Mouse (Mus musculus) embryonic facial prominence, embryonic 14.5 days (tissue): ENCODE results near the gene Tax1bp3. TPM values are rescaled to one million over a fixed set of nuclear protein-coding genes. Genes with fewer than 3 reads are reported as not detected.

Experiments
- ATAC-seq: fragments of 200-750 bp; cut with Nextera tagmentation; 2 replicates; pipeline ENCODE4 v1.8.0; 2017; ENCODE audit warnings: low read depth, moderate number of reproducible peaks, moderate TSS enrichment
- DNase-seq: peaks from one replicate; pipeline ENCODE4 v3.0.0-alpha.2; 2015; ENCODE audit warnings: low spot score
- H3K27ac ChIP-seq: fragments of 300-500 bp; sonication (generic); replicated peaks from 2 replicates; pipeline ENCODE4 v1.5.1; 2014; ENCODE audit warnings: low read depth, mild to moderate bottlenecking, low read length, moderate library complexity
- H3K27me3 ChIP-seq: fragments of 300-500 bp; sonication (generic); replicated peaks from 2 replicates; pipeline ENCODE4 v1.6.1; 2014; ENCODE audit warnings: low read length; ENCODE audit not compliant: control insufficient read depth, insufficient read depth
- H3K36me3 ChIP-seq: fragments of 300-500 bp; sonication (generic); 2 replicates; pipeline ENCODE4 v1.6.1; 2014; ENCODE audit warnings: low read length, mixed read lengths; ENCODE audit not compliant: control insufficient read depth, insufficient read depth
- H3K4me1 ChIP-seq: fragments of 300-500 bp; sonication (generic); 2 replicates; pipeline ENCODE4 v1.6.1; 2014; ENCODE audit warnings: antibody characterized with exemption, low read length; ENCODE audit not compliant: control insufficient read depth, insufficient read depth
- H3K4me2 ChIP-seq: fragments of 300-500 bp; sonication (generic); 2 replicates; pipeline ENCODE4 v1.6.1; 2014; ENCODE audit warnings: low read depth, mild to moderate bottlenecking, low read length, moderate library complexity, mixed read lengths
- H3K4me3 ChIP-seq: fragments of 300-500 bp; sonication (generic); 2 replicates; pipeline ENCODE4 v1.5.1; 2014; ENCODE audit warnings: low read depth, mild to moderate bottlenecking, low read length
- H3K9ac ChIP-seq: fragments of 300-500 bp; sonication (generic); 2 replicates; pipeline ENCODE4 v1.6.1; 2014; ENCODE audit warnings: low read depth, mild to moderate bottlenecking, low read length, moderate library complexity, mixed read lengths
- H3K9me3 ChIP-seq: fragments of 300-500 bp; sonication (generic); 2 replicates; pipeline ENCODE4 v1.6.1; 2016; ENCODE audit warnings: low read length; ENCODE audit not compliant: control insufficient read depth
- WGBS: fragments of 180-500 bp; shearing (Covaris S2); extraction: QIAGEN DNeasy Blood & Tissue Kit; methylation state at CpG from one replicate; pipeline ENCODE4 v1.1.7; 2014; 5-methylcytosine and 5-hydroxymethylcytosine counted together
- polyA plus RNA-seq: library from polyadenylated mRNA; unstranded; fragments of >200 nt; fragmentation: Nextera tagmentation; extraction: Ambion mirVana; gene quantifications from 2 replicates; pipeline ENCODE4 v1.2.1, GENCODE M21; 2014

The Tax1bp3 gene
- 188 and 213 TPM in 2 replicates for polyA plus RNA-seq

DNA sequence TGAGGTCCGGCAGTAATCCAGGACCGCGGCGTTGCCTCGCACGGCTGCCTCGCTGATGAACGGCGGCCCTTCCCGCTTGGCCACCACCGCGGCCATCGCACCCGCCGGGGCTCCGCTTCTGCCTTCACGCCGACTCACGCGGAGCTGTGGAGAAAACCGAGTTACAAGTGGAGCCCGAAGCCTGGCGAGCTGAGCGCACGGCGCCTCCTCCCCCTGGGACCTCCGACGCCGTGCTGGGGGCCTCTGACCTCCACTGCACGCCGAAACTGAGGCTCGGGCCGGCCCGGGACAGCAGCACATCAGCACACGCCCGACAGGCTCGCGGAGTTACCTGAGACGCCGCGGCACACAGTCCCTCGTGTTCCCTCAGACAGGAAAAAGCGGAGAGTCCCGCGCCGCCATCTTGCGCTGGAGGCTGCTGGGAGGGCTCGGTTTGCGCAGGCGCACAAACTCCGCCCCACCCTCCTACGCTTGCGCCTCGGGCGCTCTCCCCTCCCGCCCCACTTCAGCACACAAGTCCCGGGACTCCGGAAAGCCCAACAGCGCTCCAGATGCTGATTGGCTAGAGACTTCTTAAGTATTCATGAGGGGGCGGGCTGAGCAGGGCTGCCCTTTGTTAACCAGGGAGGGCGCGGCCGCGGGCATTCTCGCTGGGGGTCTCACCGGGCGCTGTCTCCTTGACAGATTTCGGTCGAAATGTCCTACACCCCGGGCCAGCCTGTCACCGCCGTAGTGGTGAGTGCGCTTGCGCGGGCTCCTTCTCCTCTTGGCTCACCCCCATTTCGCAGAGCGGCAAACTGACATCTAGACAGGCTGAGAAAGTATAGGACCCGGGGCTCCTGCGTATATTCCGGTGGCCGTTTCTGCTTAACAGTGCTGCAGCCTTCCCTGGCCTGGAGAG lies at the start of gene Tax1bp3, which contains the start of gene Emc6:
Gene Tax1bp3 (plus strand): TSS at position 476 of the 901 bp plus-strand sequence.
Gene Emc6 (minus strand): TSS at position 430 of the 901 bp plus-strand sequence.
- peak; percentile 100 for DNase-seq
- Histone ChIP-seq H3K9me3 (no peaks in the 10 kb centered on the region), H3K27me3 (no peaks in the 10 kb centered on the region), H3K4me3 (peak within 1 kb of the TSS; percentile 97), H3K4me1 (peaks cover 19% of the 10 kb centered on the region), H3K27ac (peak within 1 kb of the TSS; percentile 93), H3K36me3 (peaks cover 31% of the 10 kb centered on the region), H3K4me2 (peak within 1 kb of the TSS; percentile 72), H3K9ac (peak within 1 kb of the TSS; percentile 93)
- peak; percentile 98 for ATAC-seq
- WGBS = 2% methylated on average over 50 of the region's 81 CpGs

DNA sequence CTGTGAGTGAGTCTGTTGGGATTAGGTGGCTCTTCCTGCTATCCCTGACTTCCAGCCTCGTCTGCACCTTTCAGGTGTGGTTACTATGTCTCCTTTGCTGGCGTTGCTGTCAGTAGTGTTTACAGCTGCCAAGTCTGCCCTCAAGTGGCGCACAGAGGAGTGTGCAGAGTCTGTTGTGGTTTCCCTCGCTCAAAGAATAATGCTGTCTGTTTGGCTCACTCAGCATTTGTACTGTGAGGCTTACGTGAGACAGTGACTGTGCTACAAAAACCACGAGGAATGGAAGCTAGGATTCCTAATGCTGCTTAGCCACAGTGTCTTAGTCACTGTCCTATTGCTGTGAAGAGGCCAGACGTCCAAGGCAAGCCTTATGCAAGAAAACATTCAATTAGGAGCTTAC lies 45.9 kb upstream of the Tax1bp3 start:
- Histone ChIP-seq H3K4me2 (no peak overlapping the region), H3K4me1 (0 out of 2 replicates have a peak, but pooled peaks cover 7% of the 10 kb centered on the region), H3K9ac (no peak overlapping the region), H3K27ac (no peak overlapping the region), H3K27me3 (no peaks in the 10 kb centered on the region), H3K9me3 (no peaks in the 10 kb centered on the region), H3K36me3 (peaks cover 12% of the 10 kb centered on the region; the same call in 1 of the 2 replicates), H3K4me3 (no peak overlapping the region)
- ATAC-seq = no peak
- WGBS = 78% methylated on average over 7 of the region's 7 CpGs
- peak; percentile 6 for DNase-seq

DNA sequence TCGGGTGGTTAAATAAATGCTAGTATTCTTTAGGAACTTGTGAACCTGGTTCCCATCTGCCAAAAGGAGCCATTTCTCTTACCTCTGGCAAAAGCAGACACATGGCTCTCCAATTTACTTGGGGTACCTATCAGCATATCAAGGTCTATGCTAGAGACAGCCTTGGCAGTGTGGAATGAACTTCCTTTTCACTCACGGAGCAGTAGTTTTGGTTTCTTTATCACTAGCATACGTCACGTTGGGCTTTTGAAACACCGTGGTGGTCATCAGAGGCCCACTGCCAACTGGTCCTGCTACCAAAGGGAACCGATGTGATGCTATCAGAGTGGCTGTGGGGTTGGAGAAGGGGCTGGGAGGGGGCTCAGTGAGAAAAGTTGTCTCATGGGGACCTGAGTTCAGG lies 43.9 kb upstream of the Tax1bp3 start:
- WGBS = 97% methylated on average over 6 of the region's 6 CpGs

DNA sequence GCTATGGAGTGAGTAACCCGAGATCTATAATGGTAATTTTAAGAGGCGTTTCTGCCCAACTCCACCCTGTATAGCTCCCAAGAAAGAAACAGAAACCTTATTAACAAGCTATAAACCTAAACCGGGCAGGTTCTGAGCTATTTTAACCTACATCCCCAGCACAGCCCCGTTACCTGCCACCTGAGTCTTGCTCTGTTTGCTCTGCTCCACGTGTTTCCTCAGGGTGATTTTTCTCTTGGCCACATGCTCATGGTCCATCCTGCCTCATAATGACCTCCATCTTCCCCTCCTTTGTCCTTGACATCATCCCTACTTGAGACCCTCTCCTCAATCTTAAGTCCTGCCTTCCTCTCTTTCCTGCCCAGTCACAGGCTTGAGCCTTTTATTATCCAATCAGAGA lies 42.7 kb upstream of the Tax1bp3 start:
- H3K9ac ChIP-seq = no peak overlapping the region
- H3K9me3 ChIP-seq = no peaks in the 10 kb centered on the region
- peaks cover 15% of the 10 kb centered on the region; the same call in 1 of the 2 replicates for H3K4me1 ChIP-seq
- H3K27me3 ChIP-seq = no peaks in the 10 kb centered on the region
- no peak for DNase-seq
- WGBS = 94% methylated on average over 5 of the region's 5 CpGs
- H3K27ac ChIP-seq = no peak overlapping the region
- H3K36me3 ChIP-seq = peaks cover 12% of the 10 kb centered on the region; the same call in 1 of the 2 replicates
- ATAC-seq = no peak
- H3K4me2 ChIP-seq = peak overlapping the region; percentile 23; the same call in 1 of the 2 replicates
- H3K4me3 ChIP-seq = no peak overlapping the region

More for the DNA sequence above, 43.9 kb upstream of the Tax1bp3 start:
- Histone ChIP-seq H3K4me3 (no peak overlapping the region), H3K4me2 (no peak overlapping the region), H3K4me1 (peaks cover 15% of the 10 kb centered on the region; the same call in 1 of the 2 replicates), H3K9me3 (no peaks in the 10 kb centered on the region), H3K27ac (no peak overlapping the region), H3K27me3 (no peaks in the 10 kb centered on the region), H3K9ac (no peak overlapping the region), H3K36me3 (peaks cover 12% of the 10 kb centered on the region; the same call in 1 of the 2 replicates)
- no peak for DNase-seq
- no peak for ATAC-seq

DNA sequence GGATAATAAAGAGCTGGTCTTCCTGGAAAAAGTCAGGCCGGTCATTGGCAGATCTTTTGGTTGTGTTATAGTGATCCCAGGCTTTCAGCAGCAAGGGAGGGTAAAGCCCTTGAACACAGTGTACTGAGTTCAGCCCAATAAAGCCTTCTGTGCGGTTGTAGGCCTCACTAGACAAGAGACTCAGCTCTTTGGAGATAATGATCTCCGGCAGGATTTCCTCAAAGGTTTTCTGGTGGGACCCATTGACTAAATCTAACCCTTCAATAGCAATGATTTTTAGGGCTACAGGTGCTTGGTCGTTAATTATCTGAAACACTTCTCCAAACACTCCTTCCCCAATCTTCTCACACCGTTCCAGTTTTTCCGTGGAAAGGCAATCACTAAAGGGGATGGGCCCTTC lies 40.3 kb upstream of the Tax1bp3 start:
- peak overlapping the region; percentile 79 for H3K4me3 ChIP-seq
- 84% methylated on average over 6 of the region's 6 CpGs for WGBS
- peaks cover 12% of the 10 kb centered on the region; the same call in 1 of the 2 replicates for H3K36me3 ChIP-seq
- H3K27me3 ChIP-seq = no peaks in the 10 kb centered on the region
- no peak overlapping the region for H3K27ac ChIP-seq
- ATAC-seq (no peak), DNase-seq (no peak)
- peak overlapping the region; percentile 67 for H3K4me2 ChIP-seq
- peaks cover 15% of the 10 kb centered on the region; the same call in 1 of the 2 replicates for H3K4me1 ChIP-seq
- no peaks in the 10 kb centered on the region for H3K9me3 ChIP-seq
- 0 out of 2 replicates have a peak overlapping the region, but pooled peaks have one; percentile 82 for H3K9ac ChIP-seq

DNA sequence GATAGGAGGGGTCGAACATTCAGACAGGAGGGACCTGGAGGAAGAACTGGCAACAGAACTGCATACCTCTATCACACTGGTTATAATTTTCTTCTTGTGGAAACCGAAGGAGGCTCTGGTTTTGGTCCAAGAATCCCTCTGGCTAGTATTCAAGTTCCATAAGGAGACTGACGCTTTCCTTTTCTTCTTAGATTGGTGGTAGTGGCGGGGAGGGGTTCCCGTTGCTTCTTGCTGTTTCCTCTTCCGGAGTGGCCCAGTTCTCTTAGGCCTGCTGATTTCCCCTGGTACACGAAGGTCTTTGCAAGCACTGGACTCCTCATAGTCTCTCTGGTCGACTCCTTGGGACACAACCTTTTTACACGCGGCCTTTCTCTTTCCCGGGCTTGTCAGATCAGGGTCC lies 39.8 kb upstream of the Tax1bp3 start:
- peaks cover 12% of the 10 kb centered on the region; the same call in 1 of the 2 replicates for H3K36me3 ChIP-seq
- WGBS = 32% methylated on average over 11 of the region's 11 CpGs
- H3K9ac ChIP-seq = peak overlapping the region; percentile 82
- no peak overlapping the region for H3K27ac ChIP-seq
- H3K27me3 ChIP-seq = no peaks in the 10 kb centered on the region
- no peaks in the 10 kb centered on the region for H3K9me3 ChIP-seq
- DNase-seq (peak; percentile 29), ATAC-seq (no peak)
- peak overlapping the region; percentile 79 for H3K4me3 ChIP-seq
- H3K4me2 ChIP-seq = peak overlapping the region; percentile 67
- peaks cover 15% of the 10 kb centered on the region; the same call in 1 of the 2 replicates for H3K4me1 ChIP-seq

DNA sequence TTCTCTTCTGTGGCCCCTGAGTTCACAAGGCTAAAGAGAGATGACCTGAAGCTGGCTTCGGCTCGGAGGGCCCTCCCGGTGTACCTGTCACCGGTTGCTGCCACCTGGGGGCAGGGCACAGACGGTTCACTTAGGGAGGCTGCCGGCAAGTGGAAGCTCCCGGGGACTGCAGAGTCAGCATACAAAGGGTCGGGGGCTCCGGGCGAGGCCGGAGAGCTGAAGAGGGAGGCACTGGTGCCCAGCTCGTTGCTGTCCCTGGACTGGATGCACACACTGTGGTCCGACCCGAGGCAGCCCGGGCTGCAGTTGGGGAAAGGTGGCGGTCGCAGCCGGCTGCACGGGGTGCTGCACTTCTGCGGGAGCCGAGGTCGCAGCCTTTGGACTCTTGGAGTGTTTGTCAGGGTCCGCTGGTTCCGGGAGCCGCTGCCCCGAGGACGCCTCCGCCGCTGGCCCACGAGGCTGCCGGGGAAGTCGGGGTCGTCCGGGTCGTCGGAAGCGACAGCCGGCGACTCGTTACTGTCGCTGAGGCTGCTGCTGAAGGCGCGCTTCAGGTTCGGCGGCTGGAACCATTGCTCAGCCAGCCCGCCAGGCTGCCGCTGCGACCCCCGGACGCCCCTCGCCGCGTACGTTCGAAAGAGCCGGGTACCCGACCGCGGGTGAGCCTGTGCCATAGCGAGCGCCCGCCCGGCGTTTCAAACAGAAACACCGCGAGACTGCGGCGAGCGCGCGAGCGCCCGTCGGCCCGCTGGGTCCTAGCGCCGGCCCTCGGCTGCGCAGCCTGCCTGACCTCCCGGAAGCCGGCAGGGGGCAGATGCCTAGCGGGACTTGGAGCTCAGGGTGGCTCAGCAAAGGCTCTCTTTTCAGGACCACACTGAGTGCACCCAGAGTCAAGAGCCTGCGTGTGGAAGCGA lies 39.0 kb upstream of the Tax1bp3 start, which contains the start of gene Haspin:
Gene Haspin (minus strand): TSS at position 704 of the 911 bp plus-strand sequence.
- under 1% methylated on average over 46 of the region's 84 CpGs for WGBS

DNA sequence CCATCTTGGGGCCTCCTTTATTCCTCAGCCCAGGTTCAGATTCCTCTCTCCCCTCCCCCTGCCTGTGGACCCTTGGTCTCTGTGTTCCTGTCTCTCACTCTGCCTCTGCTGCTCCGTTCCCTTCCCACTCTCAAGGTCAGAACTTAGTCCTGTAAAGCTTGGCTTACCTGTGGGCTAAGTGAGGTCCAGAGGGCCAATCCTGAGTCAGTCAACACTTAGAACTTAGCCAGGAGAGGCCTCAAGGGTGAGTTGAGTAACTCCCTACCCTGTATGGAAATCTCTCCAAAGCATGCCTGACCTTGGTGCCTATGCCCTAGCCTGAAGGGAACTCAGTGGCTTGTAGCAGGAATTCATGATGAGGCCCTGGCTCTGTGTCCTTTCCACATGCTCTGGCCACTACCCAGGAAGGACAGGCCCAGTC lies 32.6 kb upstream of the Tax1bp3 start:
- H3K4me3 ChIP-seq = no peak overlapping the region
- WGBS = 77% methylated on average over 1 of the region's 1 CpGs
- no peak overlapping the region for H3K27ac ChIP-seq
- no peak overlapping the region for H3K9ac ChIP-seq
- H3K36me3 ChIP-seq = no peaks in the 10 kb centered on the region
- DNase-seq (no peak), ATAC-seq (no peak)
- no peaks in the 10 kb centered on the region for H3K4me1 ChIP-seq
- no peaks in the 10 kb centered on the region for H3K9me3 ChIP-seq
- no peak overlapping the region for H3K4me2 ChIP-seq
- no peaks in the 10 kb centered on the region for H3K27me3 ChIP-seq

More for the DNA sequence above, 39.0 kb upstream of the Tax1bp3 start, which contains the start of gene Haspin:
- Histone ChIP-seq H3K36me3 (peaks cover 8% of the 10 kb centered on the region; the same call in 1 of the 2 replicates), H3K4me2 (peak within 1 kb of the TSS; percentile 67), H3K4me1 (peaks cover 15% of the 10 kb centered on the region; the same call in 1 of the 2 replicates), H3K27ac (no peak within 1 kb of the TSS), H3K9me3 (no peaks in the 10 kb centered on the region), H3K27me3 (no peaks in the 10 kb centered on the region), H3K4me3 (peak within 1 kb of the TSS; percentile 79), H3K9ac (peak within 1 kb of the TSS; percentile 82)
- ATAC-seq (peak; percentile 94), DNase-seq (peak; percentile 94)
